Mouse (Mus musculus) embryonic fibroblast, embryonic 13.5 days (primary cell): ENCODE results near the gene Ruvbl1.

Experiments
- CTCF ChIP-seq: IDR thresholded peaks from 2 replicates; pipeline ENCODE4 v1.5.1; 2011; ENCODE audit warnings: mild to moderate bottlenecking, control low read depth, low read length, moderate library complexity, borderline replicate concordance; ENCODE audit not compliant: insufficient read depth
- POLR2A ChIP-seq: IDR thresholded peaks from 2 replicates; pipeline ENCODE4 v1.6.1; 2011; ENCODE audit warnings: low read depth, mild to moderate bottlenecking, control low read depth, low read length, moderate library complexity

DNA sequence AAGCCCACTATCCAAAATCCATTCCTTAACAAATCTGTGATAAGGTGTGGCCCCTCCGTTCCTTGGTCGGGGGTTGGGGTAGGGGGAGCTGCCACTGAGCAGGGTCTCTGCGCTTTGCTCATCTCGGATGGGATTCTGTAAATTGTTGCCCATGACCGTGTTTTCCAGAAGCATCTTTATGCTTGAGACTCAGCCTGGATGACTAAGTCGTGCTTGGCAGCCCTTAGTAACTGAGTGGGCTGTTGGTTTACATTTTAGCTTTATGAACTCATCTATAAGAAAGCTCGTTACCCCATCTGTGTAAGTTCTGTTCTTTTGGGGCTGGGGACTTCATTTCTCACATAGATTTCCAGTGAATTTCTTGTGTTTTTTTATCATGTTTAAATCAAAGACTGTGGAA lies 23.8 kb downstream of the Ruvbl1 start:
- TF ChIP-seq CTCF, result no peak
- no peak for TF ChIP-seq POLR2A
